Mouse (Mus musculus): ENCODE data around the gene Arhgap42.

GRCm38 (mm10) chr9:9114266-9114665 lies 124.6 kb downstream of the Arhgap42 start:
- TF ChIP-seq TCF12 (IDR thresholded peaks at IDR 0.05; ENCODE audit: insufficient read depth, poor library complexity, severe bottlenecking), result no peak
- no peak for TF ChIP-seq MYOD1 (IDR thresholded peaks at IDR 0.05; ENCODE audit: control insufficient read depth in 1 of 3, insufficient read length in 2 of 3, low read depth in 2 of 3)
- TF ChIP-seq POLR2A (IDR thresholded peaks at IDR 0.05; ENCODE audit: insufficient read length, low read depth), result no peak
- no peak for TF ChIP-seq CEBPB (IDR thresholded peaks at IDR 0.05; ENCODE audit: insufficient read depth, poor library complexity, severe bottlenecking)
- no peak for TF ChIP-seq MYOG (IDR thresholded peaks at IDR 0.05; ENCODE audit: control insufficient read depth in 1 of 3, insufficient read depth in 1 of 3, insufficient read length in 2 of 3, low read depth in 2 of 3)
- no peak for TF ChIP-seq TCF3 (IDR thresholded peaks at IDR 0.05; ENCODE audit: insufficient read length, low read depth)

Data from myocyte (in vitro differentiated cells).